Mouse (Mus musculus) MEL (cell line): ENCODE data around the gene Cmtm7. TPM values are rescaled to one million over a fixed set of nuclear protein-coding genes. Genes with fewer than 3 reads are reported as not detected.

Experiments used
- DNase-seq: peaks from one replicate; pipeline ENCODE4 v3.0.0; 2011; ENCODE audit warnings: low read depth, low spot score
- H3K27ac ChIP-seq: 2 replicates; pipeline ENCODE4 v1.5.1; 2012; ENCODE audit warnings: low read depth, mild to moderate bottlenecking, control low read depth, low read length, moderate library complexity; ENCODE audit not compliant: control insufficient read depth
- H3K27me3 ChIP-seq, 2 experiments: fragments of 150-350 bp in 1 of 2; sonication (generic) in 1 of 2; 2 replicates each; pipeline ENCODE4 v1.6.1; 2012; ENCODE audit warnings: low read length in 2 of 2, mild to moderate bottlenecking in 2 of 2, improper control_type of control experiment in 1 of 2, moderate library complexity in 1 of 2; ENCODE audit not compliant: insufficient read depth in 2 of 2, control insufficient read depth in 1 of 2
- H3K36me3 ChIP-seq, 2 experiments: 2 replicates each; pipeline ENCODE4 v1.6.1; 2012 to 2014; ENCODE audit warnings: low read length in 2 of 2, improper control_type of control experiment in 1 of 2, inconsistent platforms in 1 of 2, mild to moderate bottlenecking in 1 of 2; ENCODE audit not compliant: insufficient read depth in 2 of 2, control insufficient read depth in 1 of 2
- H3K4me1 ChIP-seq, 2 experiments: fragments of 150-350 bp in 1 of 2; sonication (generic) in 1 of 2; 2 replicates each; pipeline ENCODE4 v1.6.1; 2012; ENCODE audit warnings: low read length in 2 of 2, improper control_type of control experiment in 1 of 2, mild to moderate bottlenecking in 1 of 2; ENCODE audit not compliant: insufficient read depth in 2 of 2, control insufficient read depth in 1 of 2
- H3K4me3 ChIP-seq, 2 experiments: fragments of 150-350 bp in 1 of 2; sonication (generic) in 1 of 2; 2 replicates each; pipeline ENCODE4 v1.5.1; 2012; ENCODE audit warnings: low read depth in 2 of 2, low read length in 2 of 2, mild to moderate bottlenecking in 2 of 2, moderate library complexity in 2 of 2, control low read depth in 1 of 2, improper control_type of control experiment in 1 of 2; ENCODE audit not compliant: control insufficient read depth in 1 of 2, insufficient read depth in 1 of 2
- H3K79me2 ChIP-seq: 2 replicates; pipeline ENCODE4 v1.6.1; 2012; ENCODE audit warnings: mild to moderate bottlenecking, low read length, moderate library complexity; ENCODE audit not compliant: control insufficient read depth, poor library complexity, insufficient read depth
- H3K9ac ChIP-seq: 2 replicates; pipeline ENCODE4 v1.6.1; 2012; ENCODE audit warnings: low read depth, mild to moderate bottlenecking, control low read depth, low read length, moderate library complexity; ENCODE audit not compliant: control insufficient read depth, poor library complexity, severe bottlenecking
- H3K9me3 ChIP-seq: fragments of 150-350 bp; sonication (generic); replicated peaks from 2 replicates; pipeline ENCODE4 v1.6.1; 2012; ENCODE audit warnings: mild to moderate bottlenecking, low read length, improper control_type of control experiment, moderate library complexity; ENCODE audit not compliant: insufficient read depth
- BHLHE40 ChIP-seq: IDR thresholded peaks from 2 replicates; pipeline ENCODE4 v1.6.1; 2012; ENCODE audit warnings: low read depth, mild to moderate bottlenecking, inconsistent platforms, low read length, improper control_type of control experiment, borderline replicate concordance
- CHD1 ChIP-seq: IDR thresholded peaks from 2 replicates; pipeline ENCODE4 v1.6.1; 2012; ENCODE audit warnings: low read depth, mild to moderate bottlenecking, inconsistent platforms, low read length, improper control_type of control experiment
- CHD2 ChIP-seq: IDR thresholded peaks from 2 replicates; pipeline ENCODE4 v1.6.1; 2011; ENCODE audit warnings: low read length, improper control_type of control experiment
- CTCF ChIP-seq, 3 experiments: IDR thresholded peaks in 2 of 3; conservative IDR thresholded peaks in 1 of 3; 2 replicates each; pipeline ENCODE4 v1.5.1; 2011 to 2012; ENCODE audit warnings: low read length in 3 of 3, low read depth in 2 of 3, mild to moderate bottlenecking in 2 of 3, improper control_type of control experiment in 1 of 3, inconsistent platforms in 1 of 3, mixed read lengths in 1 of 3, moderate library complexity in 1 of 3; ENCODE audit not compliant: control insufficient read depth in 1 of 3, insufficient read depth in 1 of 3, poor library complexity in 1 of 3, severe bottlenecking in 1 of 3
- E2F4 ChIP-seq: IDR thresholded peaks from 2 replicates; pipeline ENCODE4 v1.6.1; 2011; ENCODE audit warnings: low read depth, low read length, improper control_type of control experiment, borderline replicate concordance
- ELF1 ChIP-seq: IDR thresholded peaks from 2 replicates; pipeline ENCODE4 v1.6.1; 2014; ENCODE audit warnings: low read depth, mild to moderate bottlenecking, inconsistent platforms, low read length, improper control_type of control experiment, moderate library complexity
- EP300 ChIP-seq, 2 experiments: IDR thresholded peaks; 2 replicates each; pipeline ENCODE4 v1.6.1; 2011; ENCODE audit warnings: improper control_type of control experiment in 2 of 2, low read length in 2 of 2, low read depth in 1 of 2, mild to moderate bottlenecking in 1 of 2
- ETS1 ChIP-seq: IDR thresholded peaks from 2 replicates; pipeline ENCODE4 v1.6.1; 2012; ENCODE audit warnings: low read depth, mild to moderate bottlenecking, inconsistent platforms, low read length, improper control_type of control experiment, moderate library complexity
- GABPA ChIP-seq: IDR thresholded peaks from 2 replicates; pipeline ENCODE4 v1.6.1; 2012; ENCODE audit warnings: low read depth, mild to moderate bottlenecking, inconsistent platforms, low read length, improper control_type of control experiment, moderate library complexity
- JUND ChIP-seq: IDR thresholded peaks from 2 replicates; pipeline ENCODE4 v1.6.1; 2011; ENCODE audit warnings: low read depth, mild to moderate bottlenecking, improper control_type of control experiment, low read length
- KAT2A ChIP-seq: conservative IDR thresholded peaks from 2 replicates; pipeline ENCODE4 v1.6.1; 2012; ENCODE audit warnings: low read depth, low read length, improper control_type of control experiment, inconsistent platforms
- MAFK ChIP-seq: IDR thresholded peaks from 2 replicates; pipeline ENCODE4 v1.6.1; 2011; ENCODE audit warnings: low read depth, mild to moderate bottlenecking, low read length, improper control_type of control experiment, borderline replicate concordance
- MAX ChIP-seq: IDR thresholded peaks from 2 replicates; pipeline ENCODE4 v1.6.1; 2011; ENCODE audit warnings: low read length, improper control_type of control experiment
- MAZ ChIP-seq: IDR thresholded peaks from 2 replicates; pipeline ENCODE4 v1.6.1; 2012; ENCODE audit warnings: low read depth, mild to moderate bottlenecking, inconsistent platforms, low read length, improper control_type of control experiment
- MEF2A ChIP-seq: IDR thresholded peaks from 2 replicates; pipeline ENCODE4 v1.6.1; 2014; ENCODE audit warnings: low read depth, mild to moderate bottlenecking, inconsistent platforms, low read length, improper control_type of control experiment; ENCODE audit not compliant: poor library complexity, insufficient replicate concordance, severe bottlenecking; ENCODE audit errors: extremely low read depth
- MXI1 ChIP-seq: IDR thresholded peaks from 2 replicates; pipeline ENCODE4 v1.6.1; 2011; ENCODE audit warnings: mild to moderate bottlenecking, low read depth, low read length, improper control_type of control experiment
- MYB ChIP-seq: IDR thresholded peaks from 2 replicates; pipeline ENCODE4 v1.6.1; 2011; ENCODE audit warnings: mild to moderate bottlenecking, low read depth, low read length, improper control_type of control experiment
- NELFE ChIP-seq: IDR thresholded peaks from 2 replicates; pipeline ENCODE4 v1.6.1; 2011; ENCODE audit warnings: low read depth, low read length, improper control_type of control experiment
- NRF1 ChIP-seq: IDR thresholded peaks from 2 replicates; pipeline ENCODE4 v1.6.1; 2014; ENCODE audit warnings: low read depth, mild to moderate bottlenecking, inconsistent platforms, low read length, improper control_type of control experiment, moderate library complexity; ENCODE audit not compliant: poor library complexity, insufficient read depth, severe bottlenecking
- POLR2AphosphoS2 ChIP-seq: IDR thresholded peaks from 2 replicates; pipeline ENCODE4 v1.6.1; 2011; ENCODE audit warnings: low read length, improper control_type of control experiment
- POLR2AphosphoS5 ChIP-seq: IDR thresholded peaks from 2 replicates; pipeline ENCODE4 v1.6.1; 2012; ENCODE audit warnings: low read depth, borderline replicate concordance, mild to moderate bottlenecking, inconsistent platforms, low read length, moderate library complexity, mixed read lengths
- RAD21 ChIP-seq: IDR thresholded peaks from 2 replicates; pipeline ENCODE4 v1.6.1; 2011; ENCODE audit warnings: mild to moderate bottlenecking, low read depth, low read length, improper control_type of control experiment
- RCOR1 ChIP-seq: IDR thresholded peaks from 2 replicates; pipeline ENCODE4 v1.6.1; 2012; ENCODE audit warnings: low read depth, mild to moderate bottlenecking, inconsistent platforms, low read length, improper control_type of control experiment
- SIN3A ChIP-seq: IDR thresholded peaks from 2 replicates; pipeline ENCODE4 v1.6.1; 2012; ENCODE audit warnings: low read length, improper control_type of control experiment, inconsistent platforms
- SMC3 ChIP-seq: IDR thresholded peaks from 2 replicates; pipeline ENCODE4 v1.6.1; 2011; ENCODE audit warnings: low read depth, low read length, improper control_type of control experiment
- TAL1 ChIP-seq: IDR thresholded peaks from 2 replicates; pipeline ENCODE4 v1.6.1; 2012; ENCODE audit warnings: mild to moderate bottlenecking, inconsistent platforms, low read length, moderate library complexity, mixed read lengths
- TBP ChIP-seq: IDR thresholded peaks from 2 replicates; pipeline ENCODE4 v1.8.0; 2011; ENCODE audit warnings: low read depth, low read length, improper control_type of control experiment
- TCF12 ChIP-seq: IDR thresholded peaks from 2 replicates; pipeline ENCODE4 v1.6.1; 2014; ENCODE audit warnings: low read depth, mild to moderate bottlenecking, inconsistent platforms, low read length, improper control_type of control experiment, moderate library complexity
- UBTF ChIP-seq: IDR thresholded peaks from 2 replicates; pipeline ENCODE4 v1.6.1; 2012; ENCODE audit warnings: low read depth, mild to moderate bottlenecking, inconsistent platforms, low read length, improper control_type of control experiment, moderate library complexity, borderline replicate concordance; ENCODE audit not compliant: insufficient read depth
- USF1 ChIP-seq: IDR thresholded peaks from 2 replicates; pipeline ENCODE4 v1.6.1; 2014; ENCODE audit warnings: low read depth, mild to moderate bottlenecking, inconsistent platforms, low read length, improper control_type of control experiment, moderate library complexity
- USF2 ChIP-seq, 2 experiments: IDR thresholded peaks; 2 replicates each; pipeline ENCODE4 v1.6.1; 2011 to 2012; ENCODE audit warnings: improper control_type of control experiment in 2 of 2, low read length in 2 of 2, borderline replicate concordance in 1 of 2, inconsistent platforms in 1 of 2, low read depth in 1 of 2, mild to moderate bottlenecking in 1 of 2; ENCODE audit not compliant: insufficient read depth in 1 of 2
- ZKSCAN1 ChIP-seq: IDR thresholded peaks from 2 replicates; pipeline ENCODE4 v1.6.1; 2012; ENCODE audit warnings: low read depth, mild to moderate bottlenecking, inconsistent platforms, low read length, improper control_type of control experiment, moderate library complexity
- ZMIZ1 ChIP-seq: IDR thresholded peaks from 2 replicates; pipeline ENCODE4 v1.6.1; 2012; ENCODE audit warnings: low read depth, mild to moderate bottlenecking, inconsistent platforms, low read length, improper control_type of control experiment, moderate library complexity
- ZNF384 ChIP-seq: IDR thresholded peaks from 2 replicates; pipeline ENCODE4 v1.6.1; 2012; ENCODE audit warnings: low read depth, mild to moderate bottlenecking, inconsistent platforms, low read length, improper control_type of control experiment
- polyA plus RNA-seq, 2 experiments: library from polyadenylated mRNA; stranded (reverse) in 1 of 2; unstranded in 1 of 2; fragments of >175 nt in 1 of 2; fragments of >200 nt in 1 of 2; gene quantifications; 2 replicates each; pipeline versions ENCODE4 v1.2.1 to v1.2.4; 2012; ENCODE audit warnings: low replicate concordance in 2 of 2, low read depth in 1 of 2; ENCODE audit not compliant: insufficient read length in 2 of 2, insufficient read depth in 1 of 2, missing spikeins in 1 of 2
- total RNA-seq: library from RNA; depleted of rRNA; stranded (reverse); fragments of 300-350 nt; gene quantifications from 2 replicates; pipeline ENCODE4 v1.2.3, GENCODE M21; 2012

Cmtm7 gene
- total and polyA plus RNA-seq, 3 experiments = 290 to 545 TPM; not detected in 1

- peak; percentile 28; the same call in 1 of the 2 replicates for TF ChIP-seq ELF1
- TF ChIP-seq MXI1 = peak; percentile 78; the same call in 1 of the 2 replicates
- TF ChIP-seq MAX = peak; percentile 62
Observed at GRCm38 (mm10) chr9:114788697-114789096, 7.0 kb upstream of the Cmtm7 start (continued).

GRCm38 (mm10) chr9:114787716-114788115, 6.1 kb upstream of the Cmtm7 start:
- H3K36me3 ChIP-seq = peaks cover 0 to 37% of the 10 kb centered on the region in 2 experiments; a peak in 2 of 4 replicates
- H3K4me1 ChIP-seq = peaks cover 17 to 41% of the 10 kb centered on the region in 2 experiments
- peak overlapping the region in 1 of 2 experiments; percentile 14; a peak in 2 of 4 replicates for H3K4me3 ChIP-seq
- H3K9ac ChIP-seq = peak overlapping the region; percentile 28
- peak; percentile 89 for DNase-seq
- no peaks in the 10 kb centered on the region; the same call in 1 of the 2 replicates for H3K79me2 ChIP-seq
- H3K27me3 ChIP-seq = no peaks in the 10 kb centered on the region
- H3K9me3 ChIP-seq = no peaks in the 10 kb centered on the region
- H3K27ac ChIP-seq = peak overlapping the region; percentile 91
- TF ChIP-seq TCF12 (peak; percentile 67), RCOR1 (0 out of 2 replicates have a peak, but pooled peaks have one; percentile 9), ZMIZ1 (0 out of 2 replicates have a peak, but pooled peaks have one; percentile 31), ELF1 (0 out of 2 replicates have a peak, but pooled peaks have one; percentile 30), GABPA (no peak), POLR2AphosphoS2 (no peak), KAT2A (no peak), USF2 (IDR thresholded peaks at IDR 0.05; ENCODE audit: borderline replicate concordance in 1 of 2, insufficient read depth in 1 of 2, low read depth in 1 of 2, low read length in 2 of 2) (no peak), CHD2 (no peak), UBTF (no peak), TAL1 (no peak), MAFK (no peak), NELFE (no peak), CHD1 (no peak), ETS1 (peak; percentile 93), RAD21 (no peak), NRF1 (no peak), CTCF (IDR thresholded peaks at IDR 0.05 in 2 of 3, conservative IDR thresholded peaks at IDR 0.05 in 1 of 3; ENCODE audit: control insufficient read depth in 1 of 3, insufficient read depth in 1 of 3, low read depth in 2 of 3, low read length in 3 of 3, poor library complexity in 1 of 3, severe bottlenecking in 1 of 3) (no peak), SIN3A (peak; percentile 88), SMC3 (no peak), POLR2AphosphoS5 (no peak), TBP (peak; percentile 77), BHLHE40 (peak; percentile 79; the same call in 1 of the 2 replicates), ZNF384 (no peak), JUND (no peak), USF1 (no peak), ZKSCAN1 (no peak), MEF2A (no peak), MAX (peak; percentile 79), MYB (no peak), E2F4 (peak; percentile 73; the same call in 1 of the 2 replicates), MAZ (no peak), EP300 (IDR thresholded peaks at IDR 0.05; ENCODE audit: low read depth in 1 of 2, low read length in 2 of 2) (peak; percentile 66 to 75; a peak in 3 of 4 replicates)
